Mouse (Mus musculus) heart, adult 8-10 months (tissue): ENCODE data around the gene Pax4. TPM values are rescaled to one million over a fixed set of nuclear protein-coding genes. Genes with fewer than 3 reads are reported as not detected.

ENCODE experiments used
- DNase-seq: peaks from one replicate; pipeline ENCODE4 v3.0.0; 2022; ENCODE audit warnings: low spot score
- total RNA-seq, 4 experiments: library from RNA; stranded (reverse); gene quantifications; 2 replicates each; pipeline ENCODE4 v1.2.4; 2022

Gene Pax4
- total RNA-seq, 4 experiments from 2014 or later, result not detected

DNA sequence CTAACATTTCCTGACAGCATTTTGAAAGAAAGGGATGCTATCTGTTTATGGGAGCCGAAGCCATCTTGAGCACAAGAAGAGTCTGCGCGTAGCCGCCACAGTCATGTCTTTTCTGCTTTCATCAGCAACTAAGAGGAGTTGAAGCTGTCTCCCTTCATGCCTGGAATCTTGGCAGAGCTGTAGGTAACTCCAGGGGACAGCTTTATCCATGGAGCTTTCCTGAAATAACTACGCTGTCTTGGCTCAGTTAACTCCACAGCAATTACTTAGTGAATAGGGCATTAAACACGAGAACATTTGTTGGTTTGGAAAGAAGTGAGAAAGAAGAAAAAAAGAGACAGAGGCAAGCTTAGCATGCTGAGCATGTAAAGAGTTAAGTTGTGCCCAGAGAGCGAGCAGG lies 1.2 kb downstream of the Pax4 start:
- DNase-seq, result no peak

DNA sequence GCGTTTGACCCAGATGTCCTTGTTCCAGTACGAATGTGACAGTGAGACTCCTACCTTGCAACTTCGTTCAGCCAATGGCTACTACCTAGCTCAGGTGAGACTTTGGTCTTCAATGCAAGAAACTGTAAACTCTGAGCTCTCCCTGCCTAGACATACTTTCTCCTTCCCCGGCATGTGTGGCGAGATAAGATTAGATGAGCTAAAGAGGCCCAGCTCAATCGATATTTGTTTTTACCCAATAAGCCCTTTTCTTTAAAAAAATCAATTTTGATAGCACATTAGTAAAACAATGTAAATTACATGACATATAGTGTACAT lies 17.7 kb downstream of the Pax4 start:
- DNase-seq, result no peak

DNA sequence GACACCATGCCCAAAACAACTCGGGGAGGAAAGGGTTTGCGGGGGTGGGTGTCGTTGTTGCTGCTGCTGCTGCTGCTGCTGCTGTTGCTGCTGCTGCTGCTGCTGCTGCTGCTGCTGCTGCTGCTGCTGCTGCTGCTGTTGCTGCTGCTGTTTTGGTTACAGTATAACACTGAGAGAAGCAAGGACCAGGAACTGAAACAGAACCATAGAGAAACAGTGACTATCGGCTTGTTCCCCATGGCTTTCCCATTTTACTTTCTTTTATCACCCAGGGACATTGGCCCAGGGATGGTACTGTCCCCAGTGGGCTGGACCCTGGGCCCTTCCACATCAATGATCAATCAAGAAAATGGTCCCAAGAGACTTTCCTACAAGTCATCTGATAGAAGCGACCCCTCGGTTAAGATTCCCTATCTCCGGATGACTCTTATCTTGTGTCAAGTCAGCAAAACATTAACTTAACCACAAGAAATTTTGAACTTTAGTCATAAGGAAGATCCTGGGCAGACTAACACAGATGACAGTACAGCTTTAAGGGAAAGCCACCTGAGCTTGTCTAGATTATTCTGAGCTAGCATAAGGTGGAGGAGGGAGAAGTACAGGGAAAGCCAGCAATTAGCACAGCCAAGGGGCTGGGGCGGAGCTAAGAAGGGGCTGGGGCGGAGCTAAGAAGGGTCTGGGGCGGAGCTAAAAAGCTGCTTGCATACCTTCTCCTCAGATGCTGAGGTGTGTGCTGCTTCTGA lies 18.2 kb downstream of the Pax4 start:
- no peak for DNase-seq

DNA sequence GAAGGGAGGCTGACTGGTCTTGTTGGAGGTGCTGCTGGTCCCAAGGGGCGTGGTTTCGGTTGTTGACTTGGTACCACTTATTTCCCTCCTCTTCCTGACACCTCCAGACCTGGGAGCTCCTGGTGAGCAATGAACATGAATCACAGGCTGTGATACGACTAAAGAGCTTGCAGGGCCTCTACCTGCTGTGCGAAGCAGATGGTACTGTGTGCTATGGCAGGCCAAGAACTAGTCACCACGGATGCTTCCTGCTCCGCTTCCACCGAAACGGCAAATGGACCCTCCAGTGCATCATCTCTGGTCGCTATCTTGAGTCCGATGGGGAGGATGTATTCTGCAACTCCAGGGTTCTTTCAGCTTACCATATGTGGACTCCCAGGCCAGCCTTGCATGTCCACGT lies 19.3 kb downstream of the Pax4 start:
- no peak for DNase-seq

DNA sequence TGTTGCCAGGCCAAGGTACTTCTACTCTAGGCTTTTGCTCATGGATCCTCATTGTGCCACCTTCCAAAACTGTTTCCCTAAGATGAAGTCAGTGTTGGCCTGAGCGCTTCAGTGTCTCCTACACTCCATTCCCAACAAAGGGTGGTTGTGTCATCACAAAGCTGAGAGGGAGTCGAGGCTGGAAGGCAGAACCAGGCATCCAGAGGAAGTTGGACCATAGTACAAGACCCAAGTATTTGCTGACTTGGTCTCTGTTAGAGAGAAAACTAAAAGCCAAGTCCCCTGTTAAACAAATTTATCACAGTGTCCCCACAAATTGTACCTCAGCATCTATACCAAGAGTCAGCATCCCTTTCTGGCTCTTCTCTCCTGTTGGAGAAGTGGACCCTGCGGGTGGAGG lies 20.9 kb downstream of the Pax4 start, which contains the start of gene Gcc1:
Gcc1 (minus strand) TSS at position 101 of the 400 bp plus-strand sequence.
- DNase-seq, result no peak

DNA sequence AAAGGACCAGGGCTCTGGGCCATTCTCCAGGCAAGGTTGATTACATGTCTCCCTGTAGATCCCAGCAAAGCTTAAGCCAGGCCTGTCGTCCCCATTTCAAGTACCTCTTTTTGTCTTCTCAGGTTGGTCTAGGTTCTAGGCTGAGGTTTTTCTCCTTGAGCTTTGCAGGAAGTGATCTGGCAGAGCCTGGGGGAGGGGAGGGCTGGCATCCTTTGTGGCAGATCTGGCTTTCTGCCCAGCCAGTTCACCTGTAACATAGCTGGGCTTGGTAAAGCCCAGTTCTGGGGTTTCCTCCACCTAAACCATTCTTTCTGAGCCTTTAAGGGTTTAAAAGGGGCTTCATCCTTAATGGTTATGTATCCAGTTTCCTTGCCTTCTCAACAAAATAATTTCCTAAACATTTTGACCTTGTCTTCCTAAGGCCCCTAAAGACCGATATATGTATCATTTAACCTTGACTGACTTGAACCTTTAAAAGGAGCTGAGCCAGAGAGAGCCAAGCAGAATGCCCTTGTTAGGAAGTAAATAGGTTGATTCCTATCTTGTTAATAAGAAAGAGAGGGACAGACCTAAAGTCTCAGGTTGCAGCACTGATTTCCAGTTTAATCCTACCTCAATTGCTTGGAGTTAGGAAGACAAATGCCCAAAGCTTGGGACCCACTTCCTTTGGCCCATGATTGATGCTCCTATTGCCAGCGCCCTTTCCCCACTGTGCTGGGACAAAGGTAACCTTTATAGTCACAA lies 21.9 kb downstream of the Pax4 start, which contains the start of gene Fscn3:
Fscn3 (plus strand) TSS at position 694 of the 744 bp plus-strand sequence.
- DNase-seq, result no peak

DNA sequence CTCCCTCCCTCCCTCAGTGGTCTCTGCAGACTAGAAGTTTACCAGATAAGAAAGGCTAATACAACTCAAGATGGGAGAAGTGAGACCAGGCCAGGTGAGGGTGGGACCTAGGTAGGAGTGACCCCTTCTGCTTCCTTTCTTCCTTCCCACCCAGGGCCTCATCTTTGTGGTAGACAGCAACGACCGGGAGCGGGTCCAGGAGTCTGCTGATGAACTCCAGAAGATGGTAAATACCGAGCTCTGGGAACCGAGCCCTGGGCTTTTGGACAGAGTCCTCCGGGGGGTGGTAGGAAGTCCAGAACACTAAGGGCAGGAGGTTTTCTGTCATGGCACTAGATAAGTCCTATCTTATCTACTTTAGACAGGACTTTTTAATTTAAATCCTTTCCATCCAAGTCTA lies 24.1 kb downstream of the Pax4 start:
- no peak for DNase-seq

DNA sequence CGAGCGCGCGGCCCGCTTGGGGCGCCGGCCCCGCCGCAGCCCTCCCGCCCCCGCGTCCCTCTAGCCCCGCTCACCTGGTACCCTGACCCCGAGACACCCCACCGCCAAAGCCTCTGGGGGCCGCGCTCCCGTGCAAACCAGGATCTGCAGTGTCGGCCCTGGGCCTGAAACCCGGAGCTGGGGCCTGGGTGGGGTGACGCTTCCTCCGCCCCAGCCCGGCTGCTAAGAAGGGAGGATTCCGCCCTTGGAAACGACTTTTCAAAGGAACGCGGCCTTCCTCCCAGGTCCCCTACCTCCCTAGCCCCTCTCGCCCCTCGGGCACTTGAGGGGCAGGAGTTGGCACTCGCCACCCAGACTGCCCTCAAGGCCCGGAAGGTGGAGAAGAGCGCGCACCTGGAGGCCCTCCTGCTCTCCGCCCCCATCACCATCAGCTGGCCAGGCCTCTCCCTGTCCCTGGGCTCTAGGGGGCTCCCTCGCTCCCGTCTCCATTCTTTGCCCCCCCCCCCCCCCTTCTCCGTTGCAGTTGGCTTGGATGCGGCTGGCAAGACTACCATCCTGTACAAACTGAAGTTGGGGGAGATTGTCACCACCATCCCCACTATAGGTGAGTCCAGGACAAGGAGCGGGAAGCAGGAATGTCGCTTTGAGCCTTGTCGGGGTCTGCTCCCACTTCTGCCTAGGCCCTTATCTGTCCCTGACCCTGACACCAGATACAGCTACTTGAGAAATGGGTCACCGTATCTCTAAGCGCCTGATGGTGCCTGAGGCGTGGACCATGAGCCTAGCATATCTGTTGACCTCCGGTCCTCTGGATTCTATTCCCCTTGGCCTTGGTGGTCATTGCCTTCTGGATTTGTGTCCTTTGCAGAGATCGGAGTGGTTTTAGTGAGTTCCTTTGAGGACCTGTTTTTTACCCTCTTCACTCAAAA lies 25.1 kb downstream of the Pax4 start:
- peak; percentile 47 for DNase-seq

DNA sequence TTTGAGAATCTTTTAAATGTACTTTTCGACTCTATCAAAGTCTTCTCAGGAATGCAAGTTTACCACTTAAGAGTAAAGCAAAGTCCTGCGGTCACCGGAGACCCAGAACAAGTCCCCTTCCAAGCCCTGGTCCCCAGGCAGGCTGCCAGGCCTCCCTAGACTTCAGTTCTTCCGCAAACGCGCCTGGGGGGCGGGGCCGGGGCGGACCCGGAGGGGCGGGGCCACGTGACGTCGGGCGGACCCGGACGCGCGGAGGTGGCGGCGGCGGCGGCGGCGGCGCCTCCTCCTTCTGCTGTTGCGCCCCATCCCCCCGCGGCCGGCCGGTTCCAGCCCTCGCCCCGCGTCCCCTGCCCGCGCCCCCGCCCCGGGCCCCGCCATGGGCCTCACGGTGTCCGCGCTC lies 25.8 kb downstream of the Pax4 start, which contains the start of gene Arf5:
Arf5 (plus strand) TSS at position 248 of the 400 bp plus-strand sequence.
- DNase-seq, result peak; percentile 92

DNA sequence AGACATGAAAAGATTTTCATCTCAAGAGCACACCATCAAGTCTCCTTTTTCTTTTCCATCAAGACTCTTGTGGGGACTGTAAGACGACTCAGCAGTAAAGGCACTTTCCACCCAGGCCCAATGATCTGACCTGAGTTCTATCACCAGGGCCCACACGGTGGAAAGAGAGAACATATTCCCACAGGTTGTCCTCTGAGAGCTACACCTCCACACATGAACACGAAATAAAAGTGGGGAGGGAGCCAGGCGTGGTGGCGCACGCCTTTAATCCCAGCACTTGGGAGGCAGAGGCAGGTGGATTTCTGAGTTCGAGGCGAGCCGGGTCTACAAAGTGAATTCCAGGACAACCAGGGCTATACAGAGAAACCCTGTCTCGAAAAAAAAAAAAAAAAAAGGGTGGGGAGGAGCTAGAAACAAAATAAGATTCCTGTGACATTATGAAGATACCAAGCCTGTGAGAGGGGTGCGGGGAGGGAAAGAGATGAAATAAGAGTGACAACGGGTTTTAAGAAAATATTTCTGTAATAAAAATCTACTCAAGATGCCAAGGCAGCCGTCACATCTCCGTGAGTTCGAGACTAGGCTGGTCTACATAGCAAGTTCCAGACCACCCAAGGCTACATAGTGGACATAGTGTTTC lies 26.4 kb downstream of the Pax4 start:
- DNase-seq, result no peak

DNA sequence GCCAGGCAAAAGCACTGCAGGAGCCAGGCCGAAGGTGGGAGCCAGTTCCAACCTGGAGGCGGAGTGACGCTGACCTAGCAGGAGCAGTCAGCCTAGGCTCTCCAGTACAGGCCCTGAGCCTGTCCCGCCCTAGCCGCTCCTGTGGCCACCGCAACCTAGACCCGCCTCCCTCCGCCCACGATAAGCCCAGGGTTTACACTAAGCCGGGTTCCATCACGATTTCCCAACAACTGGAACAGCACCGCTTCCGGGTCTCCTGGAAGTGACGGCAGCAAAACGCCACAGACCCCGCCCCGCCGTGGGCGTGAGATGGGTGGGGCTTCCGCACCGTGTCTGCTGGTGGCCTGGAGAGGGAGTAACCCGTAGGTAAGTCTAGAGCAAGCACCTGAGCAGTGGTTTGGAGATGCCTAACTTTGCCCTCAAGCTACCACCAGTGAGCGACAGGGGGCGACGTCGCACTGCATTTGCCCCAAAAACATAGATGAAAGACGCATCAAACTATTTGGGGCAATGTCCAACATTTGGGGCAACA lies 27.6 kb downstream of the Pax4 start:
- DNase-seq, result peak; percentile 96

DNA sequence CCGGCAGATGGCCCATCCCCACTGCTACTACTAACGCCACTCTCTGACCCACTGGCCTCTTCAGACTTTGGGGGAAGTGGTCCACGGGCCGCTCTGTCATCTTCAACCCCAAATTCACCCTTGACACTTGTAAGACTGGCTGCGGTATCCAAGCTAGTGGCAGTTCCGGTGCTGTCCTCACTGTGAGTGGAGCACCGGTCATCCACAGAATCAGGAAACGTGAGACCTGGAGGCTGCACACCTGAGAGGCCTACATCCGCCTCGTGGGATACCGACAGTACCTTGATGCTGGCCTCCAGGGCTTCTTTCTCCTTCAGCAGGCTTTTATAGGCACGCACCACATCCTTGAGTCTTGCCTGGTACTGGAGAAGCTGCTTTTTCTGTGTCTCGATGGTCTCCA lies 28.3 kb downstream of the Pax4 start:
- no peak for DNase-seq

DNA sequence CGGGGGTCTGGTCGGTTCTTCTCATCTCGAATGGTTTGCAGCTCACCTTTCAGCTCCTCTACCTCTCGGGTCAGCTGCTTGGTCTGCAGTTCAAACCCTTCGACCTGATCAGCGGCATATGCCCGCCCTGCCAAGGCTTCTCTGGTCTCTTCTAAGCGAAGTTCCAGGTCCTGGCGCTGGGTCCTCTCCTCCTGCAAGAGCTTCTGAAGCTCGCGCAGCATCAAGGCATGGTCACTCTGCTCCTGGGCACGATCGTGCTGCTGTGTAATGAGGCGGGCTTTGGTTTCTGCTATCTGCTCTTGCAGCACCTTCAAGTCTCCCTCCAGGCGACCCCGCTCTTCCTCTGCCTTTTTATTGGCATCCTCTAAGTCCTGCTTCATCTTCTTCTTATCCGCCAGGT lies 28.8 kb downstream of the Pax4 start:
- DNase-seq, result no peak

DNA sequence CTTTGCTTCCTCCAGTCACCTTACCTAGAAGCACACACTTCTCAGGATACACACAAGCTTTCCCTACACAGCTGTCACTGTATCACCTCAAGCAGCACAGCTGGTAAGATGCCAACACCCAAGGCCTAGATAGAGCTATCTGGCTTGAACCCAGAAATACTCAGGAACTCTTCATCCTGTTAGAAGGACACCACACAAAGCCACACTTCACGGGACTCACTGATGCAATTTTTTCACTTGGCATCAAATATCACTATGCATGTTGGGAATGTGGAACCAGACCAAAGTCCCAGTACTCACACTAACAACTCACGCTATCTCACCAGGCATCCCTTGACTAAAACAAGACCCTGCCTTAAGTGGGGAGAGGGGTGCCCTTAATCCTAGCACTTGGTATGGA lies 29.5 kb downstream of the Pax4 start:
- DNase-seq, result no peak

DNA sequence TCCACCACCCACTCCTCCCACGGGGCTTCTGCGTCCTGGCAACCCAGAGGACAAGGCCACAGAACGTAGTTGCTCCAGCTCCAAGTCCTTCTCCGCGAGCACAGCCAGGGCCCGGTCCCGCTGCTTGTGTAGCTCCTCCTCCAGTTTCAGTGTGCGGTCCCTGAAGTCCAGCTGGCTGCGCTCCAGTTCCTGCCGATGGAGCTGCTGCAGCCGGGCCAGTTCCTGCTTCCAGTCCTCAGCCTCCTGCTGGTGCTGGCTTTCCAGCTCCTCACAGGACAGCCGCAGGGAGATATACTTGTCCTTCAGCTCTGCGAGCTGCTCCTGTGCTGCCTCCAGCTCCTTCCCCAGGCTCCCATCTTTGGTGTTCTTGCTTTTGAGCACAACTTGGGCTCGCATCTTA lies 30.7 kb downstream of the Pax4 start:
- DNase-seq, result peak; percentile 91

DNA sequence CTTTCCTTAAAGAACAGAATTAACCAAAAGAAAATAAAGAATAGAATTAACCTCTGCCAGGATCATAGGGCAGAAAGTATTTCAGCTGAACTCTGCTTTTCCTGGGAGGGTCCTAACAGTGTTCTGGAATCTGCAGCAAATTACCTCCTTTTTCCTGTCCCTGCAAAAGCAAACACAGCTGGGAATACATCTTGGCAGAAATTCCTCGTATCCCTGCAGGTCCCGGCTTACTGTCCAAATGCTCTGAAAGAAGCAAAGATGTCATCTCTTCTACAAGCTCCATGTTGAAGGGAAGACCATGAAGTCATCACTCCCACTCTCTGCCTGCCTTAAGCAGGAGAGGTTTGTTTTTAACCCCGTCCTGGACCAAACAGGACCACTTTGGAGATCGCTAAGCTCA lies 32.2 kb downstream of the Pax4 start:
- DNase-seq, result peak; percentile 60

DNA sequence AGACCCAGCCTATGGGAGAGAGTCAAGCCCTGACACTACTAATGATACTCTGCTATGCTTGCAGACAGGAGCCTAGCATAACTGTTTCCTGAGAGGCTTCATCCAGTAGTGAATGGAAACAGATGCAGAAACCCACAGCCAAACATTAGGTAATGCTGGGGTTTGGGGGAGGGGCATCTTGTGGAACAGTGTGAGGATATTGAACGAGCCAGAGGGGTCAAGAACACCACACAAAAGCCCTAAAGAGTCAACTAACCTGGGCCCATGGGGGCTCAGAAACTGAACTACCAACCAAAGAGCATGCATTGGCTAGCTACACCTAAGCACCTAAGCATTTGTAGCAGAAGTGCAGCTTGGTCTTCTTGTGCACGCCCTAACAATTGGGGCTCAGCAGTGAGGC lies 37.9 kb downstream of the Pax4 start:
- no peak for DNase-seq

DNA sequence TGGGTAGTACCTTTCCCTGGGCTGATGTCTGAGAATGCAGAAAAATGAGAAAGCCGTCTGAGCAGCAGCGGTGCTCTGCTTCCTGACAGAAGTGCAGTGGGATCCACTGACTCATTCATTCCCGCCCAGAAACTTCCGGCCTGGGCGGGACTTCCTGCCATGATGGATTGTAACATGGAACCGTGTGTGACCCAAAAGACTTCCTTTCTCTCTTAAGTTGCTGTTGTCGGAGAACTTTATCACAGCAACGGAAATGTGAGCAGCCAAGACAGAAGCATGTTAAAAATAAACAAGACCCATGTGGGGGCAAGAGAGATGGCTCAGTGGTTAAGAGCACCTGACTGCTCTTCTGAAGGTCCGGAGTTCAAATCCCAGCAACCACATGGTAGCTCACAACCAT lies 39.1 kb downstream of the Pax4 start:
- peak; percentile 61 for DNase-seq

DNA sequence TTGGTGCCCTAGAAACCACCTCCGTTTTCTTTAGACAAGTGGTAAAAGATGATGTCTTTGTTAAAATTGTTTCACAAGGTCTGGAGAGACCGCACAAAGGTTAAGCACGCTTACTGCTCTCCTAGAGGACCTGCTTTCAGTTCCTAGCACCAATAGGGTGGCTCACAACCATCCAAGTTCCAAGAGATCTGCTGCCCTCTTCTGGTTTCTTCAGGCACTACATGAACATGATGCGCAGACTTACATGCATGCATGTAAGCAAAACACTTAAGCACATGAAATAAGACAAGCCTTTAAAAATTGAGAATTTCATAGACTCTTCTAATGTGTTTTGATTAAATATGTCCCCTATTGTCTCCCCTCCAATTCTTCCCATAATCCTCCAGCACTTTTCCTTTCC lies 49.4 kb downstream of the Pax4 start:
- no peak for DNase-seq

DNA sequence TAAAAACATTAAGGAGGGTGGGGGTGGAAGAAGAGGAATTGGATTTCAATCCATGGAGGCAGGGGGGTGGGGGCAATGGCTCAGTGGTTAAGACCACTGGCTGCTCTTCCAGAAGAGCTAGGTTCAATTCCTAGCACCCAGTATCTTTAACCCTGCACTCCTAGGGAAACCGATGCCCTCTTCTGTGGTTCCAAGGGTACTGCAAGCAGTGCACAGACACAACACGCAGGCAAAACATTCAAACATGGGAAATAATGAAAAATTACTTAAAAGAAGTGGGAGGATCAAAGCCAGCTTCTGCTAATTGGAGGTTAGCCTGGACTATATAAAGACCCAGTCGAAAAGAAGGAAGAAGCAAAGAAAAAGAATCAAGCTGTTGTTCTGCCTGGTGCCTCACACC lies 50.4 kb downstream of the Pax4 start:
- DNase-seq, result no peak

DNA sequence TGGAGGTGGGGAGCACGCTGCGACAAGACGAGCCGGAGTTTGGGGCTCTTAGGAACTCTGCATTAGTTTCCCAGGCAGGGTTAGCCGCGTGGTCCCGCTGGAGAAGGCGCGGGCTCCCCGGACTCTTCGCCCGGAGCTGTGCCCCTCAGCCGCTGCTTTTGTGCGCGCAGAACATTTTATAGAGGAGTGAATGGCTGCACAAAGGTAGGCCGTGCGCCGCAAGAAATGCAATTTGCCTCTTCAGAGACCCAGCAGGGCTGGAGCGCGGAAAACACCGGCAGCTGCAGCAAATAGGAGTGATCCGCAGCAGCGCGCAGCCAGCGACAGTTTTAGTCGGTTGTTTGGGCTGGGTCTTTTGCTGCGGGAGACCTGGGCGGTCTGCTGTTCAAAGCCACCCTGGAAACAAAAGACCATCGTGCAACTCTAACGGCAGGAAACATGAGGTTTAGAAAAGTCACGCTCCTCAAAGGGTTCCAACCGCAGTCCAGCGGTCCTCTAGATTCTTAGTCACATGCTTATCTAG lies 51.4 kb downstream of the Pax4 start, which contains the start of gene Zfp800:
Zfp800 (minus strand) TSS at position 325 of the 523 bp plus-strand sequence.
- no peak for DNase-seq
